Mouse (Mus musculus): Measurements from ENCODE around the gene Grm7.

The Grm7 gene

DNA sequence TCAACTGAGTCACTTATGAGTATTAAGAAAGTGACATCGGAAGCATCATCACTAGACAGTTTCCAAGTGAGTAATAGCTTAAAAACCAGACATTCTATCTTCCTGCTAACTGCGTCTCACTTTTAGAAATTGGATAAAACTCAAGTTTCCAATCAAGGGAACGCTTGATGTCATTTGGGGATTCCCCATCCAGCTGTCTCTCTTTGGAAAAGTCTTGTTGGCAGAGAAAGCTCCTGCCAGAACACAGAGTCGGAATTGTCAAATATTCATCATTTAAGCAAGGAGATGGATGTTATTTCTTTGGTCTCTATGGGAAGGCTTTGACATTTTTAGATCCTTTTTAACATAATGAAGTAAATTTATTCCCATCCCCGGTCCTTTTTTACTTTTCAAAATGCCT lies 336.6 kb downstream of the Grm7 start:
- no peak for DNase-seq (ENCODE audit: low spot score in 2 of 2)

DNA sequence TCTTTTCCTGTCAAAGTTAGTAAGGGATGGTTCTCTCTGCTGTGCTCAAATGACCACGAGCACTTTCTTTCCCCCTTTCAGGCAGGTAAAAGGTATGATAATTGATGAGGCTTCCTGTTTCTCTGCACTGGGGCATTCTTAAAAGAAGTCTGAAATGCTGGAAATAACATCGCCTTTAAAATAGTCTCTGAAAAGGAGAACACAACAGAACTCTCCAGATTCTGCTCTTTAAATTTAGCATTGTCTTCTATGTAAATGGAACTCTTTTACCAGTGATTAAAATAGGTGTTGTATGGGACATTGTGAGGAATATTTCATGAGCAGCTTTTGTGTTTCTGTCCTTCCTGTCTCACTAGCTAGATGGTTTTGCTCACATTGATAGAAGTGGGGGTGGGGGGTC lies 393.7 kb downstream of the Grm7 start:
- no peak for DNase-seq (ENCODE audit: low spot score in 2 of 2)

DNA sequence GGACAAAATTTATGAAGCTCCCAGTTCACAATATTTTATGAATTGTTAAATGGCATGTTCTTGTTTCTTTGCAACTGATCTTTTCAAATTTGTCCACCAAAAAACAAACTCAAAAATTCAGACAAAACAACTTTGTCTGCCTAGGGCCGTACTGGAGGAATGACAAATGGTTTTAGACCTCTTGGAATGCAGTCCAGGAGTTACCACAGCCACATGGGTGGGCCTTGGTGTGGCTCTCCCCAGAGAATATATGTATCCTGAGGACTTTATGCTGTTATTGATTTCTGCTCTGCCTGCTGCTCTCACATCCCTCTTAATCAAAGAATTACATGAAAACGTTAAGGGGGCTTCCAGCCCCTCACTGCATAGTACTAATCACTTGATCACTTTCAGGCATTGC lies 400.5 kb downstream of the Grm7 start:
- no peak for DNase-seq (ENCODE audit: low spot score in 2 of 2)

DNA sequence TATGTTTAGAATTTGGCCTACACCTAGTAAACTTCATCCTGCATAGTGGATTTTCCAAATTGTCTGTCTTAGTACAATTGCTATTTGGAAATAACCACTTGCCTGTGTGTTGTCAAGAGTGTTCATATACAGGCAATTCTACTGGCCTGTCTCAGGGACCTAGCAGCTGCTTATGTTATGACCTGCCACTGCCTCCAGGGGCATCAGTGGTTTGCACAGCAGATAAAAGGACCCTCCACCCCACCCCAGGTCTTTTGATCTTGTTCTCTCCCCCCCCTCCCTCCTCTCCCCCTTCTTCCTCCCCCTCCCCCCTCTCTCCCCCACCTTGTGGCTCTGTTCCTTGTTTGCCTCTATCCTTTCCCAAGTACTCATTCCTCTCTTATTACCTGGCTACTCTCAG lies 403.9 kb downstream of the Grm7 start:
- DNase-seq (ENCODE audit: low spot score in 2 of 2): no peak

DNA sequence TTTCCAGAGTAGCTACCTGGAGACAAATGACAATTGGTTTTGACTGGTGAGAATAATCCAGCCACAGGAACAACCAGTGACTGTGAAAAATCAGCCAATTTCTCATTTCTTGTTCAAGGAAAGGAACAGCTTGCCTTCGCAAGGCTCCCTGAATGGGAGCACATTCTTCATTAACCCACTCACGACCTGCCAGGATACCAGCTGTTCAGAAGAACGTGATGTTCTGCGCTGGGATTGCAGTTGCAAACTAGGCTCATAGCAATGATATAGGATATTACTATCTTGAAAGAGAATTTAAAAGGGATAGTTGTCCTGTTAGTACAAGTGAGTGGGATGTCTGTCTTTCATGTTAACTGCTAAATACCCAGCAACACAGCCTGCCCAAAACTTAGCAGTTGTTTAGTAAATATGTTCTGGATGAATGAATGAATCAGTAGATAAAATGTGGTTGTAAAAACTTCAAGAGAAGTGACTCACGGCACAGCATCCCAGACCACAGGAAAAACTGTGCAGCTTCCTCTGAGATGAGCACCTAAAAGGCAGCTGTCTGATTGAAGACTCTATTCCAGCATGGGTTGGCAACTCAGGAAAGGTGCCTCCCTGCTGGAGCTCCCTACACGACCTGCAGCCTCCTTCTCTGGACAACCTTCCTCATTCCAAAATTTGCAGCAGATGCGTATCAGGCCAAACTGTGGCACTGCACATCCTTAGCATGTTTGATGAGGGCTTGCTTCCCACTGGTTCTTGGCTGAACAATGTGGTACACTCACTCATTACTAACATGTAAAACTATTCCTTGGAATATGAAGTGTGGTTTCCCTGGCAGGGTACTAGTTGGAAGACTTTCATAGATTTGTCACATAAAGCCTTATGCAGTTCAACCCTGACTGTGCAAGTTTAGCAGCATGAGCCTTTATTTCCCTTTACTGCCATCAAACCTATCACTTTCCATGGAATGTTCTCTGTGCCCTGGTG lies 408.9 kb downstream of the Grm7 start:
- DNase-seq (ENCODE audit: low spot score in 2 of 2): no peak

DNA sequence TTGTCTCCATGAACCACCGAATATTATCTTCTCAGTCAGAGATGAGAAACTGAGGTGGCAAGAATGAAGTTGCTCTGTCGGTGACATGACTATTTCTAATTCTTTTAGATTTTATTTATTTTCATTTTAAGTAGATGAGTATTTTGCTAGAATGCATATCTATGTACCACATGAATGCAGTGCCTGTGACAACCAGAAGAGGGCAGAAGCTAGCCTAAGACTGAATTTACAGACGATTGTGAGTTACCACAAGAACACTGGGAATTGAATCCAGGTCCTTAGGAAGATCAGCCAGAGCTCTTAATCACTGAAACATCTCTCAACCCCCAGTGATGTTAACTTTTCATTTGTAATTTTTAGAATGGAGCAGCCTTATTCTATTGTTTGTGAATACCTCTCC lies 412.4 kb downstream of the Grm7 start:
- no peak for DNase-seq (ENCODE audit: low spot score in 2 of 2)

DNA sequence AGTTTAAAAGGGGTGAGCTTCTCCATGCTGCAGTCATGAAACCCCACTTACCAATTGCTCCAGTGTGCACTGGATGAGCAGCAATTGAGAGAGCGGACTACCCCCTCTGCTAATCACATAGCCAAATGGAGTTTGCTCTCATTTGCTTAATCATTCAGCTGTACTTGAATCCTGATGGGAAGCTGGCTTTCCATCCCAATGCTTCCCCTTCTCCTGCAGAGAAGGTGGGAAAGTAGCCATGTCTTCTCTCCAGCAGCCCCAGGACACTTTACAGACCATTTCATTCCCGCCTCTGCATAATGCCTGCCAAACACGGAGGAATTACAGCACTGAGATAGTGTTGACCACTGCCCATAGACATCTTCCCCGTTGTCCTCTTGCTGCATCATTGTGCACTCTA lies 414.6 kb downstream of the Grm7 start:
- peak in 1 of 2 experiments; percentile 14 for DNase-seq (ENCODE audit: low spot score in 2 of 2)

DNA sequence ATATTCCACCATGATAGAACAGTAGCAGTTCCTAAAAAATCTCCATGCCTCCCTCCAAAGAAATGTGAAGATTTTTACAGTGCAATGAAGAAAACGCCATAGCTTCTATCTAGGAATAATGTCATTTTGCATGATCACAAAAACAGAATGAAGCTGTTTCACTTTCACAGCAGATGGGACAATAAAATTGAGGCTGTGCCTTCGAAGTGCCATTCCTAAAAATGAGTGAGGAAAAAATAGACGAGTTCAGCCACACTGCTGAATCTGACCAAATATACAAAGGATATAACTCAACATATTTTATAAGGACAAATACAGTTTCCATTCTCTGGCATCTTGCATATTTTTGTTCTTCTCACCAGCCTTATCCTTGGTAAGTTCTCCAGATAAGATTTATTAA lies 439.2 kb downstream of the Grm7 start:
- DNase-seq (ENCODE audit: low spot score in 2 of 2): no peak

DNA sequence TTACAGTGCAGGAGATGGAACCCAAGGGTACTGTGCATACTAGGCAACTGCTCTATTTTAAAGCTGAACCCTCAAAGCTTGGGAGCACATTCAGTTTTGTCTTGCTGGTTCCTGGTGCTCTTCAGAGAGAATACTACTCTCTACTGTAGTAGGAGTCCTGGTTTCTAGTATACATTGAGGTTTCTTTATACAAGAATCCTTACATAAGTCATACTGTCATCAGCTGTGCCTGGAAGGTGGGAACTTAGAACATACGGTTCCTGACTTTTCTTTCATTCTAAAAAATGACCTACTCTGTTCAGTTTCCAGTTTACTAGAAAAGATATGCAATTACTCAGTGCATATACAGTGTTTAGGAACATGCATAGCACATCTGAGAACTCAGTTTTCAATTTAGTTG lies 449.4 kb downstream of the Grm7 start:
- DNase-seq (ENCODE audit: low spot score in 2 of 2): no peak

DNA sequence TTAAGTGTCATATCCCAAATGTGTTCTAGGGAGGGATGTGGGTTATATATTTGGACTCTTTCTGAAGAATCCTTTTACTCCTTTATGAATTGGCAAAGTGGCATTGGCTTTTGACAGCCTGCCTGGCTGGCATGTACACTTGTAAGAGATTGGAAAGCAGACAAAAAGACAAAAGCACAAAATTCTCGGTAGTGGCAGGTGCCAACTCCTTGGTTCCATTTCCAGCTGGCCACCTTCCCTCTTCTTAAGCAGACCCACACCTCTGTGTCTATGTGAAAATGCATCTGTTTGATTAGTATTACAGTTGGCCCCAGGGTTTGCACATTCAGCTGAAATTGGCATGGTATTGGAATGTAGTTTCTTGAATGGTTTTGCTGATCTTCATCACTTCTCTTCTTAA lies 460.1 kb downstream of the Grm7 start:
- DNase-seq (ENCODE audit: low spot score in 2 of 2): peak in 1 of 2 experiments; percentile 5

DNA sequence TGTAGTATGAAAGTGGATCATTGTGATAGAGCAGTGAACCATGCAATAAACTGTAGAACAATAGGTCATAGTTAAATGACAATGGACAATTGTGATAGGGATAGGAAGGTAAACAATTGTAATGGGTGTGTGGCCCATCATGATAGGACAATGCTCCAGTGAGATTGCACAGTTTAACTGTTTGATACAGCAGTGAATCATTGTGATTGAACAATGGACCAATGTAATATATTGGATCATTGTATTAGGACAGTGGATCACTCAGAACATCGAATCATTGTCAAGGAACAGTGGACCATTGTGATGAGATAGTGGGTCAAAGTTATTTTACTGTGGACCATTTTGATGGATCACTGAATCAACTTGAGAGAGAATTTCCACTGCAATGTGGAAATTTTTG lies 515.7 kb downstream of the Grm7 start:
- no peak for DNase-seq (ENCODE audit: low spot score in 2 of 2)

DNA sequence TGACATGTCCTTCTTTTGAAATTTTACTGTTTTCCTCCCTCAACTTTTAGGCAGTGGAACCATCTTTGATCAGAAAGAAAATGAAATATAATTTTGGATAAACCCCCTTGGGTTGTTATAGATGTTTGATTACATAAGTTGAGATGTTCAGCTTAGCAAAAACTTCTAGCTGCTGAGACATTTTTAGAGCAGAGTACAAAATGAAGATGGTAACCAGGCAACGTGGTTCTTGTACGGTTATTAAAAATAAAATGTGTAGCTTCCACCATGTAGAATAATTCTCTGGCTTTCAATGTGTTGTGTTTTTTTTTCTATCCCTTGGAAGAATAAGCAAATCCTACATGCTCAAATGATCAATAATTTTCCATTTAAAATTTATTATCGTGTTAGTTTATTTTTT lies 550.0 kb downstream of the Grm7 start:
- no peak for DNase-seq (ENCODE audit: low spot score in 2 of 2)

DNA sequence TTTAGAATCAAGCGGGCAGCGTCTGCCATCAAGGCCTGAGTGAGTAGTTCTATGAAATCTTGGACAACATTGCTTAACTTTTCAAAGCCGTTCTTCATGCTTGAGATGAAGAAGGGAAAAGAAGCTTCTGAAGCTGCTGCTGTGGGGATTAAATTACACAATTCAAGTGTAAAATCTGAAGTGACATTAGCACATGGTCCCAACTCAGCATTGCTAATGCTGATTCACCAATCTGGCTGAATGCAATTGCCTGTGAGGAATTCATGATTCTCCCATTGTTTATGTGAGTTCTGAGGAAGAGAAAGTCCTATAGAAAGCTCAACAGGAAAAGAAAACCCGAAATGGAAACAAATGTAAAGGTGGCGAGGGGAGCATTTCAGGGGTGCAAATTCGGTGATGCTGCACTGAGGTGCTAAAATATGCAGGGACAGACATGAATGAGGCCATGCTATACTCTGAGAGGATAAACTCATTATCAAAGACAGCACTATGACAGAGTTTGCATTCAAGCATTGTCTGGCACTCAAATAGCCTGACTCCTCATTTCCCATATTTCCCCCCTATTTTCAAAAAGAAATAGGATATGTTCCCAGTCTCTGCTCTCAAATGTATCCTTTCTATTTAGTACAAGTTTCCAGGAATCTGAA lies 575.8 kb downstream of the Grm7 start:
- DNase-seq (ENCODE audit: low spot score in 2 of 2): no peak

DNA sequence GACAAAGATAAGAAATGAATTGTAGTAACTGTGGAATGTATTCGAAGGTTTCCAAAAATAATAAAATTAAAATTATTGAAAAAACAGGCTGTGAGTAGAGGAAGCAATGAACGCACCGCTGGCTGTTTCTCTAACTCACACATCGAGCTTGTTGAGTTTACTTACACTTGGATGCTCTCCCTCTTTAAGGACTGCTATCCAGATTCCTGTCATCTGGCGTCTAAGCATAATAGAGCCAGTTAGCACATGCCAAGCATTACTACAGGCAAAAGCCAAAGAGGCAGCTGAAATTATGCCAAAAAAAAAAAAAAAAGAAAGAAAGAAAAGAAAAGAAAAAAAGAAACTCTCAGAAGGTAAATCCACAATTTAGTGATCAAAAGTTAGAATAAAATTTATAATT lies 609.8 kb downstream of the Grm7 start:
- DNase-seq (ENCODE audit: low spot score in 2 of 2): no peak

DNA sequence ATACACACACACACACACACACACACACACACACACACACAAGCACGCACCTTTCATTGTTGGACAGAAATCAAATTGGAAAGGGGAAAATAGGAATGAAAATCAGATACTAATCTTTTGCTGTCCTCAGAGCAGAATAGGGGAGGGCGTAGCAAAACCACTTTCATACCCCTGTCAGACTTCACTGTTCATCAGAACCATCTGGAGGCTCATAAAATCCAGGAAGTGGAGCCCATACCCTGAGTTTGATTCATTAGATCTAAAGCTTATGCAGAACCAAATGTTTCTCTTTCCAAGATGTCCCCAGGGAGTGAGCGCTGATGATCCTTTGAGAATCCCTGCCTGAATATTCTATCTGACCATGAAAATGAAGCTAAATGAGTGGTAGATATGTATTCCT lies 611.6 kb downstream of the Grm7 start:
- DNase-seq (ENCODE audit: low spot score in 2 of 2): no peak

DNA sequence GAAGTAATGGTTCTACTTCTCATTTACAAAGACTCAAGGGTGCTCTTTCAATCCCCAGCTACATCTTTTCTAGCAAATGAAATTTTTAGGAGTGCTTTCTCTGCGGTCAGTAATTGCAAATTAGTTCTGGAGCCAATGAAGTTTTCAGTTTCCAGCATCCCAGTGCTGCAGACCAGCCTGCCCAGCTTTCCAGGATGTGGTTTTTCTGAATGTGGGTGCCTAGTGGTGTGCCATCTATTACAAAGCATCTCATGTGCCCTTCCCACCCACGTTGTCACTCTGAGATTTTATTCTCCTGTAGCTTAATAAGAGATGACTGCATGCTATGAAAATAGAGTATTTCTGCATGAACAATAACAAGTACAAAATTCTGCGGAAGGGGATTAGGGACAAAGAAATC lies 612.9 kb downstream of the Grm7 start:
- no peak for DNase-seq (ENCODE audit: low spot score in 2 of 2)

DNA sequence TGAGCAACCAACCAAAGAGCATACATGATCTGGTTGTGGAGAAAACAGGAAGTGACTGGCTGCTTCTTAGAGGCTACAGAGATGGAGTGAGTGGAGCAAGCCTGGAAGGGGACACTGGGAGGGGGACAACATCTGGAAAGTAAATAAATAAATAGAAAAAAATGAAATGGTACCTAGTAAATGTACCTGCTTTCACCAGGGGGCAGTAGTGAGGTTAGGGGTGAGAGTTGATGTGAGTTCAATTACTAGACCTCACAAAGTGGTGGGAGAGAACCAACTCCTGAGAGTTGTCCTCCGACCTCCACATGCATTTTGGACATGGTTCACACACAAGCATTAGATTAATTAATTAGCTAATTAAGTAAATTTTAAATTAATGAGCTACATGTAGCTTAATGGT lies 615.8 kb downstream of the Grm7 start:
- DNase-seq (ENCODE audit: low spot score in 2 of 2): no peak

DNA sequence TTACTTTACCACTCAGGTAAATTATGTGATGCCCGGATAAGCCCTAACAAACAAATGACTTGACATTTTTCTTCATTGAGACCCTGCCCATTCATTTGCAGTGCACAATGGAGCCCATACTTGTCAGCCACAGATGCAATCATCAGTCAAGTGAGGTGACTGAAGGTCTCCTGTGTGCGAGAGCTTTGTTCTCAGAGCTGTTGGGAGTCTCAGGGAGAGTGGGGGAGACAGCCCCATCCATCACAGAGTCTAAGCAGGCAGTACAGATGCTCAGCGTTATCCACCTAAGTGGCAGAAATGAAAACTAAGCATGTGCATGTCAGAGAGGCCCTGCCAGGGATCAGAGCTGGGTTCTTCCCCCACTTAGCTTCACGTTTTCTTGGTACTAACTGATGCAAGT lies 631.3 kb downstream of the Grm7 start:
- no peak for DNase-seq (ENCODE audit: low spot score in 2 of 2)

DNA sequence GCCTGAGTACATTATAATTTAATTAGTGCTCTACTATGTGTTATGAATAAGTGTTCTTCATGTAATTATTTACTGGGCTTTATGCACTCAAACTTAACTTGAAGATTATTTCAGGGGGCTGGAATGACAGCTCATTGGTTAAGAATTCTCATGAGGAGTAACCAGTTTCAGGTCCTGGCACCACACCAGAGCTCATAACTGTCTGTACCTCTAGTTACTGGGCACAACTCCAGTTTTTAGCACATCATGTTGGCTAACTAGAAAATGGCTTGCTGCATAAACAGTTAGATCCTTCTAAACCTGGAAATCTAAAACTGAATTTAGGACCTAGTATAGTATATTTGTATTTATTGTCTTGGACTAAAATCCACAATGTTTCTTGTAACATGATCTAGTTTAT lies 633.1 kb downstream of the Grm7 start:
- DNase-seq (ENCODE audit: low spot score in 2 of 2): no peak

DNA sequence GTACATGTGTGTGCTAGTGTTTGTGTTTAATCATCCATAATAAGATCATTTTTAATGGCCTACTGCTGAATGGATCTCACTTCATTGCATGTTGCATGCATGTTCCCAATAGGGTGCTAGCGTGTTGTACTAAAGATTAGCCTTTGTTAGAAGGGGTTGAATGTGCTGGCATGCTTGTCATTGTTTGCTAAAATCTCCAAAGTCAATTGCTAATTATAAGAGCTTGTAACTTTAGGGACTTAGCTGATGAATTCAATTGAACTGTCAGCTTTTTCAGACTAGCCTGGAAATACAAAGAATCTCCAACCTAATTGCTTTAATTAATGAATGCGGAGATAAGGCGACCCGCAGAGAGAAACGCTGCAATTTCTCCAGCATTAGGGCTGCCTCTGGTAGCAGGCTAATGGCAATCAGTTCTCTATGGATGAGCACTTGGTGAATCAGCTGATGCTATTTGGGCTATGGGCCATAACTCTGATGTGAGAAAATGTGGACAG lies 648.2 kb downstream of the Grm7 start:
- DNase-seq (ENCODE audit: low spot score in 2 of 2): no peak

DNA sequence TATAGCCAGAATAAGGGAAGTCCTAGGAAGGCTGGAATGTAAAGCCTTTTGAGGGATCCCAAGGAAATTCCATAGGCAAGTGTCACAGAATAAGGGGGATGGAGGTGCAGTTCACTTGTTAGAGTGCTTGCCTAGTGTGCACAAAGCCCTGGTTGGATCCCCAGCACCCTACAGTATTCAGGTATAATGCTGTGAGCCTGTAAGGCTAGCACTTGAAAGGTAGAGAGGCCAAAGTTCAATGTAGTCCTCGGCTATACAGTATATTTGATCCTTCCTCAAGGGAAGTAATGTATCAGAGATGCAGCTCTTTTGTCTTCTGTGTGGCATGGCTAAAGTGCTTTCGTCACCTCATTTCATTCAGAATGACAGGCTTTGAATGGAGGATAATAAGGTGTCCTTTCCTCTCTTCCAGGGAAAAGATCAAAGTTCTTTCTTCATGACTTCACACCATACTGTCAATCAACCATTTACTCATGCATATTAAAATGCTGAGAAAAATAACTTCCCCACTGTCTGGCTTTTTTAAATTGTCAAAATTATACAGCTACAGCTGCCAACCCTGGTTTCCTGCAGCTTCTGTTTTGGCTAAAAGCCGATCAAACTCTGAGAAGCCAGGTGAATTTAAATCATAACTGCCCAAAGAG lies 658.7 kb downstream of the Grm7 start:
- no peak for DNase-seq (ENCODE audit: low spot score in 2 of 2)

DNA sequence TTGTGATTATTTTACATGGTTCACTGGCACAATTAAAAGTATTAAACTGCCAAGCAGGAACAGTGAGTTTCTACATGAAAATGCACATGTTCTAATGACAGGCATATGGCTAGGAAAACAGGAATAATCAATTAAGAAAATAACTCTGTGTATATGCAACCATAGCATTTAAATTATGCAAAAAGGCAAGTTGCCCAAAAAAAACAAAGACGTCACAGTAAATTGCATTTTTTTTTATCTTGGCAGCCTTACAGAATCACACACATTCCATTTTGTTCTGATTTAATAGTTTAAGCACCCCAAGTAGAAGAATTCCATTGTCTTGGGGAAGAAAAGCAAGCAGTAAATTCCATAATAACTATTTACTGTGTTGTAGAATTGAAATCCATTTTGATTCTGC lies 716.3 kb downstream of the Grm7 start:
- DNase-seq (ENCODE audit: low spot score in 2 of 2): no peak

DNA sequence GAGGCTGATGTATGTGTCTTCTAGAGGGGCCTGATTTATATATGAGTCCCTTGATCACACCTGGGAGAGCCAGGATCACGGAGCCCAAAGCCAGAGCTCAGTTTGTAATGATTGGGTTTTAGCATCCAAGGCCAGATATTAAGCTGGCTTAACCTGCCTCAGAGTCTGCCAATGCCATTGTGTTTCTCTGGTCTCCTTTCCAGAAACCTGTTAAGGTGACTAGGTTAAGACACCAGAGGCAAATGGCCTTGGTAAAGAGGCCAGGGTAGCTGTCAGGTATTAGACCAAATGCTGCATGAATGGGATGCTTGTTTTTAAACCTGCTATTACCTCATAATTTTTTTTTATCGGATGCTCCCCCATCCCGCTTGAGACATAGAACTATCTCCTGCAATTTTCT lies 722.7 kb downstream of the Grm7 start:
- no peak for DNase-seq (ENCODE audit: low spot score in 2 of 2)

All from cerebellum, postnatal 4 days (tissue).